Mouse (Mus musculus) kidney, adult 9 months (tissue): ENCODE results near the gene Prr3.
"Not testable (repeated sequence)": the region's sequence is repeated elsewhere in the genome, so short reads cannot be mapped to it uniquely, and the experiment has no call there.

Experiments used
- DNase-seq: peaks from one replicate; pipeline ENCODE4 v3.0.0; 2022

Gene Prr3

DNA sequence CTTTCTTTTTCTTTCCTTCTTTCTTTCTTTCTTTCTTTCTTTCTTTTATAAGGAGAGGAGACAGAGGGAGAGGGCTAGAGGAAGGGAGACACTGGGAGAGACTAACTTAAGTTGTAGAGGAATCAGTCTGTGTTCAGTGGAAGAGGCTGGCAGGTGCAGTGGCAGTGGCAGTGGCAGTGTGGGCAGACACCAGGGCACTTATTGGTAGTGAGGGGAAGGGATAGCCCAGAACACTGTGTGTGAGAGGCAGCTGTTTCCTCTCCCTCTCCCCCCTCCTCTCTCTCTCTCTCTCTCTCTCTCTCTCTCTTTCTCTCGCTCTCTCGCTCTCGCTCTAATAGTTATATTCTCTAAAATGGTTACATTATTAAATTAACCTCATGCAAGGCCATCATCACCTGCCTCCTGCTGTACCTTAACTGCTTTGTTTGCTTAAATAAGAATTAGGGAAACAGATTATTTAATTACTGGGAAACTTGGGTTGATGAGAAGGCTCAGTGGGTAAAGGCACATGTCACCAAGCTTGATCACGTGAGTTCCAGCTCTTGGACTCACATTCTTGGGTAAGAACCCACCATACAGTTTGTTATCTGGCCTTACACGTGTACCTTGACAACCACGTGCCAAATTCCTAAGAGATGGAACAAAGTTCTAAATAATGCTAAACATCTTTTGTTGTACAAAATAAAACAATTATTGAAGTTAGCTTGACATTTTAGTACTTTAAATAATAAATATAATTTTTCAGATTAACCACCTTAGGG is 18.7 kb upstream of the Prr3 start:
- DNase-seq = no peak

DNA sequence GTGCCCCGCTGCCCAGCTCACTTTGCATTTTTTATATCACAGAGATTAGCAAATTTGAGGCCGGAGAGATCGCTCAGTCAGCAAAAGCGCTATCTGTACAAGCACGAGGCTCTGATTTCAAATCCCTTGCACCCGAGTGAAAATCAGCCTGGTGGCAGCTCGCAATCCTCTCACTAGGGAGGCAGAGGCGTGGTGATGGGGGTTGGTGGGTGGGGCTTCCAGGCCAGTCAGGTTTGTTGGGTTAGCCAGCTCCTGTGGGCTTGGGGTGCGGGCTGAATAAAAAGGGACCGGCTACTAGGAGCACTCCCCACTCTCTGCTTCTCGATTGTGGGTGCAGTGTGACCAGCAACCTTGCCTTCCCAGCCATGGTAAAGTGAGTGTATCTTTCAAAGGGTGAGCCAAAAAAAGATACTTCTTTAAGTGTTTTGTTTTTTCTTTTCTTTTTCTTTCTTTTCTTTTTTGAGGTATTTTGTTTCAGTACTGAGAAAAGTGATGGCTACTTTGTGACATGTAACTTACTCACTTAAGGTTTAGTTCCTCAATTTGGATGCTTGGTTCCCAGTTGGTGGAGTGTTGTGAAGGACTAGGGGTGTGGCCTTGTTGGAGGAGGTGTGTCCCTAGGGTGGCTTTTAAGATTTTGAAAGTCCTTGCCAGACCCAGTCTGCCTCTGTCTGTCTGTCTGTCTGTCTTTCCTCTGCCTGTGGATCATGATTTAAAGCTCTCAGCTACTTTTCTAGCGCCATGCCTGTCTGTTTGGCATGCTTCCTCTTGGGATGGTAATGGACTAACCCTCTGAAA is 17.9 kb upstream of the Prr3 start:
- no peak for DNase-seq

DNA sequence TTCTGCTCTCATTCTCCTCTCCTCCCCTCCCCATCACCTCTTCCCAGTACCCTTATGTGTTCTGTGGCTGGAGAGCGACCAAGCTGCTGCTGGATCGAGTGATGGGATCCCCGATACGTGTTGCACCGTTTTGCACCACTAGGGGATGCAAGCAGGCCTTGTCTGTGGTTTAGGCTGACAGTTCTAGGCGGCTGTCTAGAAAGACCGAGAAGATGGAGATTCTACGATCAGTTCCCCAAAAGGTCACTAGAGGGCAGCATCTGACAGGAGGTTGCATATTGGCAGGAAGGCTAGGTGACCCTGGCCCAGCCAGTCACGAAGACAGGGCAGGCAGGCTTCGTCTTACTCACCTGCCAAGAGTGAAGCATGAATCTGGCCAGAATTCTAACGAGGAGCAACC is 16.9 kb upstream of the Prr3 start:
- peak; percentile 99 for DNase-seq

DNA sequence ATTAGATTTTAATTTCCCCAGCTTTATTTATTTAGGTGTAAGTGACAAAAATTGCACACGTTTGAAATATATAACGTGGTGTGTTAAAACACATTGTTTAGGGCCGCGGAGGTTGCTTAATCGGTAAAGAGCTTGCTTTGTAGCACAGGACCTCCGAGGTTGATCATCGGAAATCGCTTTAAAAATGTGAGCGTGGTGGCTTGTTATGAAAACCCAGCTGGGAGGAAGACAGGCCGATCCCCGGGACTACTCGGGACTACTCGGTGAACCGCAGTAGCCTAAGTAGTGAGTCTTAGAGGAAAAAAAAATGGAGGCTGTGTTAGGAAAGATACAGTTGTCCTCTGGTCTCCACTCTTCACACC is 14.8 kb upstream of the Prr3 start:
- no peak for DNase-seq

DNA sequence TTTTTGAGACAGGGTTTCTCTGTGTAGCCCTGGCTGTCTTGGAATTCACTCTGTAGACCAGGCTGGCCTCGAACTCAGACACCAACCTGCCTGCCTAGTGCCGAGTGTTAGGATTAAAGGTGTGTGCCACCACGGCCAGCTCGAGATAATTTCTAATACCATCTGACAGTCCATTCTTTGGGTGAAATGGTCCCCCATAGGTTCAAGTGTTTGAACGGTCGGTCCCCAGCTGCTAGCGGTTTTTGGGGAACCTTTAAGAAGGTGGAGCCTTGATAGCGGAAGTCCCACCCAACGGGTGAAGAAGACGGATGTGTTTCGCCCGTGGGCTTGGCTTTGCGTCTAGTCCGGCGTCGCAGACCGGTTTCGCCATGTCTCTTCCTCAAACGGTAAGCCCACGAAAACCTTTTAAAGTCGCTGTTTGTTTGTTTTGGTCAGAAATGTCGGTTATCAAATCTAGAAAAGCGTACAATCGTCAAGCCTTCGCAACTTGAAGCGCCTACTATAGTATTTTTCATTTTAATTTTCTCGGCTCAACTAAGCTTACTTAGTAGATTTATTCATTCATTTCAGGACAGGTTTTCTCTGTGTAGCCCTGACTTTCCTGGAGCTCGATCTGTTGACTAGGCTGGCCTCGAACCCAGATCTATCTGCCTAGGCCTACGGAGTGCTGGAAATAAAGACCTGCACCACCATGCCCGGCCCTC is 14.3 kb upstream of the Prr3 start:
- DNase-seq = peak; percentile 89

DNA sequence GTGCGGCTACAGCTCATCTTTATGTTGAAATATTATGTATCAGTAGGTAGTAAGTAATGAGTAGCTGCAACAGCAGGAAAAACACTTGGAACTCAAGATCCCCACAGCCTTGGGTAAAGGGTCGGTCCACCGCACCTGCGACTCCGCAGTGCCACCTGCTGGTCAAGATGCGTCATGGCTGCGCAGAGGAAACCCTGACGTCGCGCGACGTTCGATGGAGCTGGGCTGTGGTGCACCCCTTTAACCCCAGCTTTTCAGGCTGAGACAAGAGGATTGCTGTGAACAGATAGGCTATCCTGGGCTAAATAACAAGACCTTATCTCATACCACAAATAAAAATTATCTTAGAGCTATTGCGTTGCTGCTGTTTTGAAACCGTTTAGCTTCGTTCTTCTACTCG is 13.6 kb upstream of the Prr3 start:
- DNase-seq = peak; percentile 76

DNA sequence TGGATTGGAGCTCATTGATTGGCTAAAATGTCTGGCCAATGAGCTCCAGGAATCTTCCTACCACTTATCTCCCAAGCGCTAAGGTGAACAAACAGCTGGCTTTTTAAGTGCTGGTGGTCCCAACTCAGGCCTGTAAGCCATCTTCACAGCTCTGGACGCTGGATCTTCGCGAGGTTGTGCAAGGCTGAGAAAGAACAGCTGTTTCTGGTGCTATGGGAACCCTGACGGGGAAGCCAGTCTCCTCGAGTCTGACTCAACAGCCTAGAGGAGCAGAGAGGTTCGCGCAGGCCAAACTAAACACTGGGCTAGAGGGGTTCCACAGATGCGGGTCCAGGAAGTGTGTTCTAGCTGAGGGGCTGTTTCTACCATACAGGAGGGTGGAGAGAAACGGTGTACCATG is 11.7 kb upstream of the Prr3 start:
- no peak for DNase-seq

DNA sequence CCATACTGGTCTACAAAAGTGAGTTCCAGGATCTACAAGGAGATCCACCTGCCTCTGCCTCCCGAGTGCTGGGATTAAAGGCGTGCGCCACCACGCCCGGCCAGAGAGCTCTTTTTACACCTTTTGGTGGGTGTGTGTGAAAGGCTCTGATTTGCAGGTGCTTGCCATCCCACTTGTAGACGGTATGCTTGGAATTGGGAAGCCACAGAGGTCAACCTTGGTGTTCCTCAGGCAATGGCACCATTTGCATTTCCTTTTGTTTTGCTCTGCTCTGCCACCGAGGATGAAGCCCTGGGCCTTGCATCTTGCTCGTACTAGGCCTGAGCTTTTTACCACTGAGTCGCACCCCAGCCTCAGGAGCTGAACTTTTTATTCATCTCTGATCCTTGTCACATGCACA is 1.7 kb upstream of the Prr3 start:
- DNase-seq = no peak

DNA sequence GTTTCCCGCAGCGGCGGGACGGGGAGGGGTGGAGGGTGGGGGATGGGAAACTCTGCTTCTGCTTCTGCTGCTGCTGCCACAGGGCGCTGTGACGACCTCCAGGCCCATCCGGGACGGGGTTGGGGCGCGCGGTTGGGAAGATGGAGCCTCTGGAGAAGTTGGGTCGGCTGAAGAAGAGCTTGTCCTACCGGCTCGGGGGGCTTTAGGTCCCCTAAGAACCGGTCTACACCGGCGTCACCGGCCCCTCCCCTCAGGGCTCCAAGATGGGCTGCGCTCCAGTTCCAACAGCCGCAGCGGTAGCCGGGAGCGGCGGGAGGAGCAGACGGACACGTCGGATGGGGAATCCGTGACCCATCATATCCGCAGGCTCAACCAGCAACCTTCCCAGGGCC is 323 bp upstream of the Prr3 start:
- DNase-seq = peak; percentile 53

DNA sequence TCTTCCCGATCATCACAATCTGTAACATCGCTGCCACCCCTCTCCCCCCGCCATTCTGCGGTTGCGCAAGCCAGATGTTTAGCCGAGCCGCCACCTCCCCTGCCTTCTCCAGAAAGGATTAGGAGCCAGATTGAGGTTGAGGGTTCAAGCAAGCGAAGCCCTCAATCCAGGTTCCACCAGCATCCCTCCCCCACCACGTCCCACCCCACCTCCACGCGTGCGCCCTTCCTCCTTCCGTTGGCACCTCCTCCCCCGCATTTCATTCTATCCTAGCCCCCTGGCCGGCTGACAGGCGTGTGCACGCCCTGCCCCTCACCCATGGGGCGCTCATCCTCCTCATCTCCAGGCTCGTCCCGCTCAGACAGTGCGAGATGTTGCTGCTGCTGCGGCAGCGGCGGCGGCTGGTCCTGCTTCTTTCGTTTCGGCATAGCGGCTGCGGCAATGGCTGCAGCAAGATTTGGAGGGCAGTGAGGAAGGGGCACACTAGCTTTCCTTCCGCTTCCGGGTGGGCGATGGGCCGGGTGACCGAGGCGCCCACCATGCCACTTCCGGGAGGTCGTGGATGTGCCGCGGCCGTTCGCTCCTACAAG is 1.1 kb downstream of the Prr3 start:
- DNase-seq = no peak

DNA sequence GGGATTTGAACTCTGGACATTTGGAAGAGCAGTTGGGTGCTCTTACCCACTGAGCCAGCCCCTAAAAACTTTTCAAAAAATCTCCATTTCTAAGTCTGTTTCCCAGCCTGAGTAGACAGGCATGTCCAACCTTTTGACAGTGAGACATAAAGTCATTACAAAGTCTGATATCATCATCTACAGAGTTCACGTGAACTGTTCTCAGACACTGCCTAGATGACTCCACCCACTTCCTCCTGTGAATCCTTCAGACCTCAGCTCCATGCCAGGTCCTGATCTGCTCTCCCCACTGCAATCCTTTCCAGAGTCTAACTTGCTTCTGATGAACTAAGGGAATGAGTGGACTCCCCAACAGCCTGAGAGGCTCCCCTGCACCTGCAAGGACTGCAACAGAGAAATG is 7.9 kb downstream of the Prr3 start:
- no peak for DNase-seq

DNA sequence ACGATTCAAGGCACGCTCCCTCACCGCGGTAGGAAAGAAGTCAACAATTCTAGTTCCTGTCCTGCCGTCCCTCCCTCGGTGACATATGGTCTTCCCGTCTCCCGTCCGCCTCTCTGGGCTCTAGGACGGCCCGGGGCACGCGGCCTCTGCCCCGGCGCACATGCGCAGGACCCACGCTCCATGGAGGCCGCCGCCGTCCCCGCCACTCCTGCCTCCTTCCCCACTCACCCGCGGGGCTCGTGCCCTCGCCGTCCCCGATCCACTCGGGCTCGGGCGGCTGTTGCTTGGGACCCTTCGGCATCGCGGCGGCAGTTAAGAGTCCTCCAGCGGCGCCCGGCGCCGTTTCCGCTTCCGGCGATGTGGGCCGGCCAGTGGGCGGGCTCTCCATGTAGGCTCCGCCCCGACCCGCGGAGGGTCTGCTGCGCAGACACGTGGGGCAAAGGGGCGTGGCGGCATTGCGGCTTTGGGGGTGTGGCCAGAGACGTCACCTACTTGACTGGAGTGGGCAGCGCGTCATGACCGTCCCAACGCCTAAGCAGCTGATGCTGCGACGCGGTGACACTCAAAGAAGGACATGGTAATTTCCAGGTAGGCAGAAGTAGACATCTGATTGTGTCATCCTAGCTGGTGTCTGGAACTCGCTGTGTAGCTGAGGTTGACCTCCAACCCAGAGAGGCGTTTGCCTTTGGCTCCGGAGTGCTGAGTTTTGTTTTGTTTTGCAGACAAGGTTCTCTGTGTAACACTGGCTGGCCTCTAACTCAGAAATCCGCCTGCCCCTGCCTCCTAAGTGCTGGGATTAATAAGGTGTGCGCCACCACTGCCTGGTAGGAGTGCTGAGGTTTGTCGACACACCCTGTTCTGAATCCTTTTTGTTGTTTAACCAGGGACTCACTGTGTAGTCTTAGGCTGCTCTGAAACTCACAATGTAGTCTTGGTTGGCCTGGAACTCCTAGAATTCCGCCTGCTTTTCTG is 10.3 kb downstream of the Prr3 start, which contains the start of gene Abcf1:
TSS of gene Abcf1 (minus strand) at position 344 of the 972 bp plus-strand sequence.
- DNase-seq = peak; percentile 99

DNA sequence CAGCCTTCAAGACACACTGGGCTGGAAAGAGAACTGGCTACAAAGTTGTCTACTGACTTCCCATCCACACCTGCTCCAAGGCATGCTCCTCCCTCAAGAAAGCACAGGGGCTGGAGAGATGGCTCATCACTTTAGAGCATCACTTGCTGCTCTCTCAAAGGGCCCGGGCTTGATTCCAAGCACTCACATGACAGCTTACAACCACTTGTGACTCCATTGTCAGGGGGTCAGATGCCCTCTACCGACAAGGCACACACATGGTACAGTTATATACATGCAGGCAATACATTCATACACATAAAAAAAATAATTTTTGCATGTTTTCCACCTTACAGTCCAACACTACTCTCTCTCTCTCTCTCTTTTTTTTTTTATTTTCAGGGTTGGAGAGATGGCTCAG is 12.4 kb downstream of the Prr3 start:
- no peak for DNase-seq

DNA sequence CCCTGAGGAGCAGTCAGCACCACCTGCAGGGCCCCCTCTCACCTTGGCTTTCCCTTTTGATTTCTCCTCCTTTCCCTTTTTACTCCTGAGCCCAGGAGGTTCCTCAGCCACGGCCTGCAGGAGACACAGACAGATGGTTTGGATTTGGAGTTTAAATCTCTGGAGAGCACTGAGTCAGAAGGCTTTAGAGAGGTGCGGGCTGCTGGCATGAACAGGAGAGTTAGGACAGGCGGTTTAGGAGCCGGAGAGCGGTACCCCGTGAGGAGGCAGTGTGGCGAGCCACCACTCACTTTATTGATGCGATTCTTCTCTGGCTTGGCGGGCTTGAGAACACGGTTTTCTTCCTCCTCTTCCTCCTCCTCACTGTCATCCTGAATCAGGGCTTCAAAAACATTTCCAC is 16.8 kb downstream of the Prr3 start:
- DNase-seq = no peak

DNA sequence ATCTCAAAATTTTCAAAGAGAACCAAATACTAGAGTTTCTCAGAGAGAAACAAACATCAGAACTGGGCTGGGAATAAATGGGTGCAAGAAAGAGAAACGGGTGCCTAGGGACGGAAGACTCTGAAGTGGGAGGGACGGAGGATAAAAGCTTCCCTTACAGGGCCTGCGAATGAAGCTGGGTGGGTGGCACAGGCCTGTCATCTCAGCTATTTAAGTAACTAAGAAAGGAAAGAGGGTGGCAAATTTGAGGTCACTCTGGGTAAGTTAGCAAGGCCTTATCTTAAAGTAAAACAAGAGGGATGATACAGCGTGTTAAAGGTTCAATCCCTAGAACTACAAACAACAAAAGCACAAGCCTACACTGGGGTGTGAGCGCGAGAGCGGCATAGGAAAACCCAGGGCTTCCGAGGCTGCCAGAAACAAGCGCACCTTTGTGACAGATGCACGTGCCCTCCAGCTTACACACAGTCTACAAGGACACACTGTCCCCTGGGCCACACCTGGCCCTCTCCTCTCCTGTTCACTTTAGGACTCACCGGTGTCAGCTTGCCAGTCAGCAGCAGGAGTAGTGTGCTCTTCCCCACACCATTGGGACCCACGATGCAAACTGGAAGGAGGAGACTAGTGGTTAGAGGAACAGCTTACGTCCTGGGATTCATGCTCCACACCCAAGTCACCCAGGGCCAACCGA is 21.4 kb downstream of the Prr3 start:
- DNase-seq = no peak

DNA sequence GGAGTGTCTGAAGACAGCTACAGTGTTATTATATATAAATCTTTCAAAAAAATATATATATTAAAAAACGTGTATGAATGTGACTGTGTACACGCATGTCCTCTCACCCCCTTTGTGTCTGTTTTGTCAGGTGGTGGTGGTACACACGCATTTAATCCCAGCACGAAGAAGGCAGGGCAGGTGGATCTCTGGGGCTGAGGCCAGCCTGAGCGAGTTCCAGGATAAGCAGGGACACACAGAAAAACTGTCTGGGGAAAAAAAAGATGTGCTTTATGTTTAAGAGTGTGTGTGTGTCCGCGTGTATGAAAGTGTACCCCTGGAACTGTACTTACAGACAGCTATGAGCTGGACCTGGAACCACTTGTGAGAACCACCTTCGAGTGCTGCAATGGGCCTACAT is 25.4 kb downstream of the Prr3 start:
- DNase-seq = no peak

DNA sequence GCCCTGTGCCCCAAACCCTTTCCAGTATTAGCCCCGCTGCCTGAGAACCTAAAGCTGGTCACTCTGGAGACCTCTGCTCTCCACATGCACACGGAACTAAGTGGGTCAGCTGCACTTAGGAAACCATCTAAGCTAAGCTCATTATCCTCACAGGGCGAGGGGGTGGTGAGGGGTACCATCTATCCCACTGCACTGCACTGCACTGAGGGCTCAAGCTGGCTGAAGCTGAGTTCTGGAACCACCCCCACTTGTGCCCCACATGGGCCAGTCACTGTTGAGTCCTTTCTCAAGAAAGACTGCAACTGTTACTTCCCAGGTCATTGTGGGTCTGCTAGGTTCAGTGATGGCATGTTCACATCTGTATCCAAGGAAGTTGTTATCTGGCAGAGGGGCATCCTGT is 27.5 kb downstream of the Prr3 start:
- DNase-seq = not testable (repeated sequence)

DNA sequence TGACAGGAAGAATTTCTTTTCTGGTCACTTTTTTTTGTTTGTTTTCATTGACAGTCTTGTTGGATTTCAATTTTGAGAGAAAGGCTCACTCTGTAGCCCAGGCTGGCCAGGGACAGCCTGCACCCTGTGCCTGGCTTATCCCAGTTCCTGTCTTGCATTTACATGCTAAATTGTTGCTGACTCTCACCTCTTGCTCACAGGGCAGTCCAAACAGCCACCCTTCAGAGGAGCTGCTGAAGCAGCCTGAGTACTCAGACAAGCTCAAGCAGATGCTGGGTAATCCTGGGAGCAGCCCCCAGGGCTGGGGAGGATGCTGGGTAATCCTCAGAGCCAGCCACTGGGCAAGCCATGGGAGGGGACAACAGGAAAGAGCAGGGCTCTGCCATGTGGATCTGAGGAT is 29.1 kb downstream of the Prr3 start:
- not testable (repeated sequence) for DNase-seq

DNA sequence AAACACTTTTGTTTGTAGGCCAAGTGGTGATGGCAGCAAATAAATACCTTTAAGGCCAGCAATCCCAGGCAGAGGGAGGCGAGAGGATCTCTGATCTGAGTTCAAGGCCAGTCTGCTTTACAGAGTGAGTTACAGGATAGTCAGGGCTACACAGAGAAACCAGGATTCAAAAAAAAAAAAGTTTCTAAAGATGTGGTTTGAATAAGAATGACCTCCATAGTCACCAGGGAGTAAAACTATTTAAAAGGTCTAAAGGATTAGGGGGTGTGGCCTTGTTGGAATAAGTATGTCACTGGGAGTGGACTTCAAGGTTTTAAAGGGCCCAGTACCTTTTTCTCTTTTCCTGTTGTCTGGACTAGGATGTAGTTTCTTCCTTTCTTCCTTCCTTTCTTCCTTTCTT is 40.1 kb downstream of the Prr3 start:
- no peak for DNase-seq

DNA sequence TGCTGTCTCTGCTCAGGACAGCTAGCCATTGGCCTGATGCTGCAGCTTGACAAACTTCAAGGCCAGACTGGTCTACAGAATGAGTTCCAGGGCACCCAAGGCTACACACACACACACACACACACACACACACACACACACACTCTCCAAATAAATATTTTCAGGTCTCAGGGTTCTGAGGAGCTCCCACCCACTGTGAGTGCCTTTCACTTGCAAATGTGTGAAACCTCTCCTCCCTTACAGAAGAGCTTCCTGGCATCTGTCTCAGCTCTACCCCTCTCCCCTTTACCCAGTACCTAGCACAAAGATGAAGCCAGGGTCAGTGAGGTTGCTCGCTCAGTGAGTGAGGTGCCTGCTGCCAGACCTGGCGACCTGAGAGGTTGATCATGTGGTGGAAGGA is 40.9 kb downstream of the Prr3 start:
- no peak for DNase-seq

DNA sequence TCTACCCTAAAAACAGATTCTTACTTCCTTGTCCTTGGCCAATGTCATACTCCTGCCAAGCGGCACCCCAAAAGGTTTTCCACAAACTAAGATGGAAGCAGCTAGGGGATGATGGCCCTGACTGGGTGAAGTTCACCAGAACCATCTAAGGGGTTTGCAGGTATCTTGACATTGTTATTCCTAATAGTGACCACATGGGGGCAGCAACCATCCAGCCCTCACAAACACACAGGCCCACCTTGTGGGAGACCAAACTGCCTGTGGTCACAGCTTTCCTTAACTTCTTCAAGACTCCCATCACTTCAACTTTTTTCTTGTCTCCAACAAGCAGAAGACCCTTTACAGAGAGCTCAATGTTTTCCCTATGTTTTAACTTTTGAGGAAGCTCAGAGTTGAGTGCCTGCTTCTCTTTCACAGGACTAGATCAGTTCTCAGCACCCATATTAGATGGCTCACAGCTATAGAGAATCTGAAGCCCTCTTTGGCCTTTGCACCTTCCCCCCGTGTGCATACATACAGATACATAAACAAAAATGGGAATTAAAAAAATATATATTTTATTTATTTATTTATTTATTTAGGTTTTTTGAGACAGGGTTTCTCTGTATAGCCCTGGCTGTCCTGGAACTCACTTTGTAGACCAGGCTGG is 42.2 kb downstream of the Prr3 start:
- peak; percentile 57 for DNase-seq
